In genomic region chr9:43315320-43315950, GRCm38 (mm10) we compare ENCODE assay signal across 24 mouse cellular contexts. TPM values are rescaled to one million over a fixed set of nuclear protein-coding genes. Genes with fewer than 3 reads are reported as not detected.
DNase-seq lines count a peak whose midpoint lies in the region; ATAC-seq and TF ChIP-seq lines count a peak whose summit lies in the region.
"Had no signal": no experiment of that assay in that cellular context is flagged by ENCODE, and none has a peak within 500 bp of the region (broad histone marks: within the 10 kb centered on the region; RNA-seq: fewer than 3 reads in every experiment).

No protein-coding gene starts in this region.

- 53% methylated on average over 3 of the region's 3 CpGs for WGBS in forebrain, embryonic 11.5 days
- 39% methylated on average over 3 of the region's 3 CpGs for WGBS in forebrain, embryonic 14.5 days
- WGBS in embryonic facial prominence, embryonic 13.5 days = 43% methylated on average over 3 of the region's 3 CpGs
- WGBS in limb, embryonic 15.5 days = 70% methylated on average over 3 of the region's 3 CpGs

- no peaks in the 10 kb centered on the region for H3K27me3 ChIP-seq in forebrain, embryonic 11.5 days (ENCODE audit: control insufficient read depth, insufficient read depth, low read length)
- H3K27me3 ChIP-seq in forebrain, embryonic 14.5 days (replicated peaks; ENCODE audit: control insufficient read depth, insufficient read depth, low read length) = no peaks in the 10 kb centered on the region
- no peaks in the 10 kb centered on the region for H3K27me3 ChIP-seq in embryonic facial prominence, embryonic 13.5 days
- no peaks in the 10 kb centered on the region for H3K27me3 ChIP-seq in limb, embryonic 15.5 days
- H3K27me3 ChIP-seq: liver, embryonic 15.5 days; midbrain, embryonic 13.5 days had no signal

- no peak overlapping the region for H3K4me2 ChIP-seq in forebrain, embryonic 11.5 days (ENCODE audit: low read depth, low read length, severe bottlenecking)
- H3K4me2 ChIP-seq in forebrain, embryonic 14.5 days (ENCODE audit: low read length) = no peak overlapping the region
- no peak overlapping the region for H3K4me2 ChIP-seq in embryonic facial prominence, embryonic 13.5 days
- H3K4me2 ChIP-seq in limb, embryonic 15.5 days = peak overlapping the region; percentile 19; the same call in 1 of the 2 replicates
- H3K4me2 ChIP-seq: heart, embryonic 15.5 days; liver, embryonic 15.5 days; midbrain, embryonic 13.5 days; neural tube, embryonic 13.5 days had no signal

- H3K9ac ChIP-seq in forebrain, embryonic 11.5 days (ENCODE audit: low read length) = no peak overlapping the region
- H3K9ac ChIP-seq in forebrain, embryonic 14.5 days (ENCODE audit: low read length) = no peak overlapping the region
- no peak overlapping the region for H3K9ac ChIP-seq in embryonic facial prominence, embryonic 13.5 days
- H3K9ac ChIP-seq in limb, embryonic 15.5 days = no peak overlapping the region
- H3K9ac ChIP-seq: heart, embryonic 15.5 days; liver, embryonic 15.5 days; midbrain, embryonic 13.5 days; neural tube, embryonic 13.5 days had no signal

- H3K9me3 ChIP-seq in forebrain, embryonic 11.5 days (ENCODE audit: control insufficient read depth, low read length) = no peaks in the 10 kb centered on the region
- no peaks in the 10 kb centered on the region for H3K9me3 ChIP-seq in forebrain, embryonic 14.5 days (replicated peaks; ENCODE audit: control insufficient read depth, low read length)
- no peaks in the 10 kb centered on the region for H3K9me3 ChIP-seq in embryonic facial prominence, embryonic 13.5 days
- H3K9me3 ChIP-seq in limb, embryonic 15.5 days = no peaks in the 10 kb centered on the region
- H3K9me3 ChIP-seq: heart, embryonic 15.5 days; liver, embryonic 15.5 days; midbrain, embryonic 13.5 days; neural tube, embryonic 13.5 days had no signal

- no peak for DNase-seq in forebrain, embryonic 11.5 days (ENCODE audit: low spot score)
- no peak for DNase-seq in forebrain, embryonic 14.5 days (ENCODE audit: low spot score)
- peak; percentile 57 for DNase-seq in retina, postnatal 1 day
- DNase-seq in retina, embryonic 14.5 days (ENCODE audit: low spot score) = no peak
- DNase-seq in cerebellum, postnatal 4 days (ENCODE audit: low spot score in 2 of 2) = no peak
- no peak for DNase-seq in gastrocnemius, adult 2 months
- DNase-seq: adrenal gland, postnatal 36 days; cerebellum, adult 18-20 months; cerebellum, postnatal 36 days; gastrocnemius, postnatal 10 days; heart, adult 18-20 months; kidney, adult 8-10 months; right cerebral cortex, postnatal 14 days; thymus, postnatal 14 days had no signal

- H3K4me1 ChIP-seq in forebrain, embryonic 11.5 days (replicated peaks; ENCODE audit: control insufficient read depth, insufficient read depth, low read length) = 0 out of 2 replicates have a peak, but pooled peaks cover 3% of the 10 kb centered on the region
- no peaks in the 10 kb centered on the region for H3K4me1 ChIP-seq in forebrain, embryonic 14.5 days (ENCODE audit: control insufficient read depth, insufficient read depth, low read length)
- H3K4me1 ChIP-seq in embryonic facial prominence, embryonic 13.5 days = peaks cover 17% of the 10 kb centered on the region
- H3K4me1 ChIP-seq in limb, embryonic 15.5 days = peaks cover 15% of the 10 kb centered on the region; the same call in 1 of the 2 replicates
- H3K4me1 ChIP-seq: heart, embryonic 15.5 days; liver, embryonic 15.5 days; neural tube, embryonic 13.5 days had no signal

- intact Hi-C loops in gastrocnemius, adult 2 months (cut with DNase I) = no loop called here

- 0 out of 2 replicates have a peak, but pooled peaks have one; percentile 36 for ATAC-seq in forebrain, embryonic 11.5 days (replicated peaks; ENCODE audit: low FRiP score)
- no peak for ATAC-seq in forebrain, embryonic 14.5 days
- peak; percentile 70; the same call in 1 of the 2 replicates for ATAC-seq in embryonic facial prominence, embryonic 13.5 days (ENCODE audit: insufficient number of reproducible peaks, insufficient read depth, low FRiP score, low TSS enrichment, low read depth)
- ATAC-seq in limb, embryonic 15.5 days (ENCODE audit: insufficient number of reproducible peaks, low FRiP score, low TSS enrichment, low read depth) = no peak
- ATAC-seq: CD4-positive, CD25-positive, alpha-beta regulatory T cell, adult 4 months; inflammation-experienced regulatory T-cells, adult 6 months; lung, postnatal 0 days; midbrain, embryonic 13.5 days had no signal

- H3K4me3 ChIP-seq in forebrain, embryonic 11.5 days (ENCODE audit: low read depth, low read length) = no peak overlapping the region
- H3K4me3 ChIP-seq in forebrain, embryonic 14.5 days (ENCODE audit: low read depth, low read length) = no peak overlapping the region
- H3K4me3 ChIP-seq in embryonic facial prominence, embryonic 13.5 days = no peak overlapping the region
- no peak overlapping the region for H3K4me3 ChIP-seq in limb, embryonic 15.5 days
- no peak overlapping the region for H3K4me3 ChIP-seq in gastrocnemius, adult 2 months
- H3K4me3 ChIP-seq: heart, embryonic 15.5 days; liver, embryonic 15.5 days; midbrain, embryonic 13.5 days; neural tube, embryonic 13.5 days had no signal

- TF ChIP-seq CTCF in gastrocnemius, adult 2 months (IDR thresholded peaks at IDR 0.05) = no peak

- 0 out of 2 replicates have a peak overlapping the region, but pooled peaks have one; percentile 32 for H3K27ac ChIP-seq in forebrain, embryonic 11.5 days (ENCODE audit: low read depth, low read length)
- H3K27ac ChIP-seq in forebrain, embryonic 14.5 days (ENCODE audit: low read depth, low read length) = no peak overlapping the region
- peak overlapping the region; percentile 71; the same call in 1 of the 2 replicates for H3K27ac ChIP-seq in embryonic facial prominence, embryonic 13.5 days
- peak overlapping the region; percentile 65; the same call in 1 of the 2 replicates for H3K27ac ChIP-seq in limb, embryonic 15.5 days
- no peak overlapping the region for H3K27ac ChIP-seq in gastrocnemius, adult 2 months
- H3K27ac ChIP-seq: heart, embryonic 15.5 days; liver, embryonic 15.5 days; midbrain, embryonic 13.5 days; neural tube, embryonic 13.5 days had no signal

- H3K36me3 ChIP-seq in forebrain, embryonic 11.5 days (ENCODE audit: control insufficient read depth, insufficient read depth, low read length) = no peaks in the 10 kb centered on the region
- no peaks in the 10 kb centered on the region for H3K36me3 ChIP-seq in forebrain, embryonic 14.5 days (ENCODE audit: control insufficient read depth, insufficient read depth, low read length)
- H3K36me3 ChIP-seq in embryonic facial prominence, embryonic 13.5 days = no peaks in the 10 kb centered on the region
- H3K36me3 ChIP-seq in limb, embryonic 15.5 days = no peaks in the 10 kb centered on the region
- H3K36me3 ChIP-seq: heart, embryonic 15.5 days; liver, embryonic 15.5 days; midbrain, embryonic 13.5 days; neural tube, embryonic 13.5 days had no signal

RNA-seq across cellular contexts. Expression of gene Trim29, which starts 4.8 kb away (rescaled TPM):
- 1.3 and 1.6 TPM in 2 replicates for polyA plus RNA-seq in forebrain, embryonic 11.5 days (2014; fragmentation: Nextera tagmentation; extraction: Ambion mirVana)
- not detected in 2 replicates for polyA plus RNA-seq in forebrain, embryonic 14.5 days (2014; fragmentation: Nextera tagmentation; extraction: Ambion mirVana)
- 45.2 and 50.1 TPM in 2 replicates for polyA plus RNA-seq in embryonic facial prominence, embryonic 13.5 days (2015; fragmentation: Nextera tagmentation; extraction: Ambion mirVana)
- 177 and 186 TPM in 2 replicates for polyA plus RNA-seq in limb, embryonic 15.5 days (2015; fragmentation: Nextera tagmentation; extraction: Ambion mirVana)
- not detected for total RNA-seq in gastrocnemius, adult 2 months (2021)
- total RNA-seq: hematopoietic stem cell, adult 5-6 weeks had no signal
- polyA plus RNA-seq: CD4-positive, CD25-positive, alpha-beta regulatory T cell, adult 4 months; inflammation-experienced regulatory T-cells, adult 6 months had no signal

Comparison
In these comparisons a context has a peak if more than half of its experiments do, and no peak if none do; other contexts are left out.
1. ATAC-seq: peak in forebrain, embryonic 11.5 days (single experiment) and embryonic facial prominence, embryonic 13.5 days (single experiment); none in forebrain, embryonic 14.5 days (single experiment) and limb, embryonic 15.5 days (single experiment).
2. H3K27ac ChIP-seq: peak in forebrain, embryonic 11.5 days (single experiment), embryonic facial prominence, embryonic 13.5 days (single experiment) and limb, embryonic 15.5 days (single experiment); none in forebrain, embryonic 14.5 days (single experiment) and gastrocnemius, adult 2 months (single experiment).
3. RNA of gene Trim29, which starts 4.8 kb away (polyA plus RNA-seq): 177 to 186 TPM in limb, embryonic 15.5 days and 45.2 to 50.1 TPM in embryonic facial prominence, embryonic 13.5 days; 1.3 to 1.6 TPM in forebrain, embryonic 11.5 days and not detected in forebrain, embryonic 14.5 days; every median in the first group is over 10 times any median in the second.